Mouse (Mus musculus) myocyte (in vitro differentiated cells): Measurements from ENCODE around the gene Zfp53. TPM values are rescaled to one million over a fixed set of nuclear protein-coding genes. Genes with fewer than 3 reads are reported as not detected.

ENCODE experiments used
- H3K27me3 ChIP-seq: one replicate; pipeline ENCODE4 v1.6.1; 2011; ENCODE audit not compliant: control insufficient read depth, insufficient read depth, insufficient read length
- H3K36me3 ChIP-seq: one replicate; pipeline ENCODE4 v1.6.1; 2011; ENCODE audit not compliant: control insufficient read depth, insufficient read depth
- H3K4me2 ChIP-seq: one replicate; pipeline ENCODE4 v1.6.1; 2011; ENCODE audit warnings: low read depth, control low read depth
- H3K4me3 ChIP-seq: one replicate; pipeline ENCODE4 v1.5.1; 2011; ENCODE audit warnings: mild to moderate bottlenecking, control low read depth, moderate library complexity
- H3K79me2 ChIP-seq: one replicate; pipeline ENCODE4 v1.6.1; 2011; ENCODE audit not compliant: control insufficient read depth, insufficient read depth
- H3ac ChIP-seq: one replicate; pipeline ENCODE4 v1.6.1; 2011; ENCODE audit not compliant: control insufficient read depth, insufficient read length
- CEBPB ChIP-seq: IDR thresholded peaks from 2 replicates; pipeline ENCODE4 v1.6.1; 2011; ENCODE audit warnings: mild to moderate bottlenecking, moderate library complexity; ENCODE audit not compliant: poor library complexity, insufficient read depth, severe bottlenecking
- E2F4 ChIP-seq: IDR thresholded peaks from one replicate; pipeline ENCODE4 v1.6.1; 2011; ENCODE audit warnings: mild to moderate bottlenecking, control low read depth, moderate library complexity; ENCODE audit not compliant: insufficient read depth
- MAX ChIP-seq: IDR thresholded peaks from one replicate; pipeline ENCODE4 v1.6.1; 2011; ENCODE audit warnings: low read depth, mild to moderate bottlenecking, control low read depth
- MYOD1 ChIP-seq, 3 experiments: IDR thresholded peaks; one replicate each; pipeline ENCODE4 v1.6.1; 2011; ENCODE audit warnings: control low read depth in 2 of 3, low read depth in 2 of 3, mild to moderate bottlenecking in 2 of 3, moderate library complexity in 1 of 3; ENCODE audit not compliant: insufficient read length in 2 of 3, control insufficient read depth in 1 of 3
- MYOG ChIP-seq, 3 experiments: IDR thresholded peaks; one replicate each; pipeline ENCODE4 v1.6.1; 2011; ENCODE audit warnings: control low read depth in 2 of 3, low read depth in 2 of 3, mild to moderate bottlenecking in 2 of 3; ENCODE audit not compliant: insufficient read length in 2 of 3, control insufficient read depth in 1 of 3, insufficient read depth in 1 of 3
- POLR2A ChIP-seq: IDR thresholded peaks from one replicate; pipeline ENCODE4 v1.6.1; 2011; ENCODE audit warnings: low read depth, mild to moderate bottlenecking, control low read depth, moderate library complexity; ENCODE audit not compliant: insufficient read length
- POLR2AphosphoS2 ChIP-seq: IDR thresholded peaks from one replicate; pipeline ENCODE4 v1.6.1; 2011; ENCODE audit warnings: low read depth, control low read depth; ENCODE audit not compliant: insufficient read length
- REST ChIP-seq: IDR thresholded peaks from one replicate; pipeline ENCODE4 v1.6.1; 2011; ENCODE audit warnings: mild to moderate bottlenecking, control low read depth, moderate library complexity; ENCODE audit not compliant: insufficient read depth, insufficient read length
- SRF ChIP-seq: IDR thresholded peaks from one replicate; pipeline ENCODE4 v1.6.1; 2011; ENCODE audit warnings: low read depth; ENCODE audit not compliant: control insufficient read depth, insufficient read length
- TCF12 ChIP-seq: IDR thresholded peaks from one replicate; pipeline ENCODE4 v1.6.1; 2011; ENCODE audit warnings: mild to moderate bottlenecking, control low read depth; ENCODE audit not compliant: poor library complexity, insufficient read depth, severe bottlenecking
- TCF3 ChIP-seq: IDR thresholded peaks from one replicate; pipeline ENCODE4 v1.6.1; 2011; ENCODE audit warnings: low read depth, control low read depth; ENCODE audit not compliant: insufficient read length
- USF1 ChIP-seq: IDR thresholded peaks from one replicate; pipeline ENCODE4 v1.6.1; 2011; ENCODE audit warnings: low read depth, mild to moderate bottlenecking, control low read depth, moderate library complexity
- polyA plus RNA-seq: library from polyadenylated mRNA; unstranded; fragments of >200 nt; fragmentation: generic; extraction: Trizol; gene quantifications from one replicate; pipeline ENCODE4 v1.2.1, GENCODE M21; 2012; ENCODE audit warnings: missing spikeins

Zfp53 gene
- polyA plus RNA-seq, 1 experiment: 1.5 TPM

DNA sequence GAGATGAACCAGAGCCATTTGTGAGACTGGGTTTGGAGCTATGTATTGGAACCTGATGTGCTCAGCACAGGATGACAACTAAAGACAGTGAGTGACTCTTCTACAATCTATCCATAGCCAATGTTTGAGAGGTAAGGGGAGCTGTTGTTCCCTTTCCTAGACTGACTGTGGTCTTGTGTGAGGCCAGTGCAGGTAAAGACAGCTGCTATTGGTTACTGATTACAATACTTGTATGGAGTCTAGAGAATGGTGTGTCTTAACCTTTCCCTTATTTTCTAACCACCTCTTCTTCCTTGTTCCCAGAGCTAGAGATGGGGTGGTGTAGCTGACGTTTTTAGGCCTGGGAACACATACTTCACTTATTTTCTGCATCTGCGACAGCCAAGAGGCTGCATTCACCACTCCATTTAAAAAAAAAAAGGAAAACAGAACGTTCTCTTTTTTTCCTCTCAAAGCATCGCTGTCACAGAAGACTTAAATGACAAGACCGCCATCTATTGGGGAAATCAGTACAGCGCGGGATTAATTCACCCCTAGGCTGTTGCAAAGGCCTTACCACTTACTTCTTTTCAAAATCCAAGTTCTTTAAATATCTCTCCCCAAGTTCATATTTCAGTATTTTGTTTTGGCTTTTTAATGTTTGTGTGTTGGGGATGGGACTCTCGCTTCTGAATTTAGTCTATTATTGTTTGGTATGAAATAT lies 26.8 kb downstream of the Zfp53 start:
- Histone ChIP-seq H3K4me3 (peak overlapping the region; percentile 71), H3K27me3 (no peaks in the 10 kb centered on the region), H3K4me2 (peak overlapping the region; percentile 98), H3K79me2 (no peaks in the 10 kb centered on the region), H3K36me3 (no peaks in the 10 kb centered on the region), H3ac (peak overlapping the region; percentile 54)
- TF ChIP-seq CEBPB (no peak), TCF12 (no peak), TCF3 (no peak), MYOG (IDR thresholded peaks at IDR 0.05; ENCODE audit: control insufficient read depth in 1 of 3, insufficient read depth in 1 of 3, insufficient read length in 2 of 3, low read depth in 2 of 3) (no peak), MYOD1 (IDR thresholded peaks at IDR 0.05; ENCODE audit: control insufficient read depth in 1 of 3, insufficient read length in 2 of 3, low read depth in 2 of 3) (no peak), E2F4 (no peak), POLR2AphosphoS2 (no peak), REST (no peak), POLR2A (no peak), SRF (no peak)

DNA sequence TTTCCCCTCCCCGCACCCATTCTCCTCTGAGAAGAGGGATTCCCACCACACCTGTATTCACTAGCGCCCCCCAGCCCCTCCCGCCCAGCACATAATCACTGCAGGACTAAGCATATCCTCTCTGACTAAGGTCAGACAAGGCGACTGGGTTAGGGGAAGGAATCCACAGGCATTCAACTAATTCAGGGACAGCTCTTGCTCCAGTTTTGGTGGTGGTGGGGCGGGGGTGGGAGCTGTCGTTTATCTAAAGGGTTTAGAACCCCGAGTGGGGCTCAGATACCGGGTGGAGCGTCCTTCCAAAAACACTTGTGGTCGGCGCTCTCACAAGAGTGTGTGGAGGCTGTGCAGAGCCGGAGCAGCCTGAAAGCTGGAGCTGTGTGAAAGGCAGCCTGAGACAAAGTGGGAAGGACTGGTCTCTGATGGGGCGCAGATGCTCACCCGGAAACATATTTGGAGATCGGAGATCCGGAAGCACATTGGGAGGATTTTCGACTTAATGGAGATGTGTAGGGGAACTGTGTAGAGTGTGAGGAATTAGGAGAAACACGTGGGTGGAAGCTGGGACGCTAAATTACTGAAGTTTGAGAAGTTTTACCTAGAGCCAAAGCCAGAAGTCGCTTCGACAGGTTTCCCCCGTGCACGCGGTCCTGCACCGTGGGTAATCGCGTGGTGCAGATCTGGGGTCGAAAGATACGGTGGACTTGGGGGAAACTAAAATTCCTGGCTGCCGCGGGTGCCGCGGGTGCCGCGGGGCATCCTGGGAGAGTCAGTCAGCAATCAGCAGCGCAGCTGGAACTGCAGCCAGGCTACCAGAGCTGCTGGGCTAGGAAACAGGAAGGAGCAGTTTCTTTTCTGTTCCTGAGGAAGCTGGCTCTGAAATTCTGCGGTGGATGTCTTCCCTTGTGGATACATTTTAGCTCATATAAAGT lies 27.7 kb downstream of the Zfp53 start:
- TF ChIP-seq USF1 (no peak), TCF12 (no peak), E2F4 (no peak), POLR2A (peak; percentile 77), SRF (no peak), MYOD1 (IDR thresholded peaks at IDR 0.05; ENCODE audit: control insufficient read depth in 1 of 3, insufficient read length in 2 of 3, low read depth in 2 of 3) (peak in 1 of 3 experiments; percentile 46), REST (no peak), TCF3 (no peak), MYOG (IDR thresholded peaks at IDR 0.05; ENCODE audit: control insufficient read depth in 1 of 3, insufficient read depth in 1 of 3, insufficient read length in 2 of 3, low read depth in 2 of 3) (peak in 1 of 3 experiments; percentile 34), CEBPB (no peak), MAX (peak; percentile 29), POLR2AphosphoS2 (peak; percentile 70)
- Histone ChIP-seq H3K79me2 (no peaks in the 10 kb centered on the region), H3K36me3 (no peaks in the 10 kb centered on the region), H3K4me3 (peak overlapping the region; percentile 71), H3K27me3 (no peaks in the 10 kb centered on the region), H3K4me2 (peak overlapping the region; percentile 98), H3ac (peak overlapping the region; percentile 54)

DNA sequence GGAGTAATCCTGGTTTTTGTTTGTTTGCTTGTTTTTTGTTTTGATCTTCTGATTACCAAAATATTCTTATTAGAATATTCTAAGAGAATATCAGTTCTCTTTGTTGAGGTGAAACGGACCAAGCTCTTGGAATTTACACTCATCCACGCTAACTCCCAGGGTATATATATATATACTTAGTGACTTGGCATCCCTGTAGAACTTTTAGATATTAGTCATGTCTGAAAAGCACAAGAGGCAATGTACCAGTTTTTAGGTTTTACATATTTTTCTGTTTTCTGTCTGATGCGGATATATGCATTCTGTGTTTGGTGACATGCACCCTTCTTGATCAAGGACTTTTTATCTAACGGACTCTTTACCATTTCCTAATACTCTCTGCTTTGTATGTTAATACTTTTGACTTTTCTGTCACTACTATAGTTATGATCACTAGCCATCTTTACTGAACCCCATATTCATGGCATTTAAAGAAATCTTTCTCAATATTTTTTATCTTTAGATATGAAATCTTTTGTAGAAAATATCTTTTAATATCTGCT lies 28.4 kb downstream of the Zfp53 start:
- Histone ChIP-seq H3K4me2 (peak overlapping the region; percentile 98), H3K79me2 (no peaks in the 10 kb centered on the region), H3ac (peak overlapping the region; percentile 54), H3K4me3 (peak overlapping the region; percentile 71), H3K27me3 (no peaks in the 10 kb centered on the region), H3K36me3 (no peaks in the 10 kb centered on the region)
- TF ChIP-seq MYOG (IDR thresholded peaks at IDR 0.05; ENCODE audit: control insufficient read depth in 1 of 3, insufficient read depth in 1 of 3, insufficient read length in 2 of 3, low read depth in 2 of 3) (no peak), CEBPB (no peak), MAX (no peak), TCF12 (no peak), POLR2A (no peak), TCF3 (no peak), REST (no peak), POLR2AphosphoS2 (no peak)

DNA sequence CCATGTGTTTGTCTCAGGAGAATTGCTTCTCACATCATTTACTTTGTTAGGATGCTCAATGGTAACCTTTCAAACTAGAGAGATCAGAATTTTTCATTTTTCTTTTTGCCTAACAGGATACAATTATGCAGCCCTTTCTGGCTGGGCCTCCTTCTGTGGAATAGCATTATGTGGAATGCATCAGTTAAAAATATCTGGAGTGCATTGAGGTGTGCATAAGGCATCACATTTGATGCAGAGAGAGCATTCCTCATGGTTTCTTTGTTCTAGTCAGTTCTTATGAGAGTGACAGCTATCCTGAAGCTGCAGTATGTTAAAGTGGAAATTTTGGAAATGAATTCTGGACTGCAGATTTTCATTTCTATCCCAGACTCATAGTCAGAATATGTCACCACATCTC lies 37.5 kb downstream of the Zfp53 start:
- no peak overlapping the region for H3K4me2 ChIP-seq
- no peak overlapping the region for H3ac ChIP-seq
- no peaks in the 10 kb centered on the region for H3K36me3 ChIP-seq
- no peaks in the 10 kb centered on the region for H3K79me2 ChIP-seq
- TF ChIP-seq POLR2AphosphoS2 (no peak), TCF12 (no peak), REST (no peak), CEBPB (no peak), MYOG (IDR thresholded peaks at IDR 0.05; ENCODE audit: control insufficient read depth in 1 of 3, insufficient read depth in 1 of 3, insufficient read length in 2 of 3, low read depth in 2 of 3) (no peak), USF1 (no peak), MAX (no peak), E2F4 (no peak), MYOD1 (IDR thresholded peaks at IDR 0.05; ENCODE audit: control insufficient read depth in 1 of 3, insufficient read length in 2 of 3, low read depth in 2 of 3) (no peak), SRF (no peak), TCF3 (no peak), POLR2A (no peak)
- H3K4me3 ChIP-seq: no peak overlapping the region
- H3K27me3 ChIP-seq: no peaks in the 10 kb centered on the region
